Mouse (Mus musculus) cerebellum, adult (tissue): ENCODE data around the gene Apopt1.

Experiments used
- ATAC-seq: cut with Nextera tagmentation; 2 replicates; pipeline ENCODE4 v1.9.2; 2017; ENCODE audit warnings: mild to moderate bottlenecking, moderate library complexity, mixed read lengths; ENCODE audit not compliant: insufficient number of reproducible peaks, low FRiP score, low TSS enrichment

Apopt1 gene

DNA sequence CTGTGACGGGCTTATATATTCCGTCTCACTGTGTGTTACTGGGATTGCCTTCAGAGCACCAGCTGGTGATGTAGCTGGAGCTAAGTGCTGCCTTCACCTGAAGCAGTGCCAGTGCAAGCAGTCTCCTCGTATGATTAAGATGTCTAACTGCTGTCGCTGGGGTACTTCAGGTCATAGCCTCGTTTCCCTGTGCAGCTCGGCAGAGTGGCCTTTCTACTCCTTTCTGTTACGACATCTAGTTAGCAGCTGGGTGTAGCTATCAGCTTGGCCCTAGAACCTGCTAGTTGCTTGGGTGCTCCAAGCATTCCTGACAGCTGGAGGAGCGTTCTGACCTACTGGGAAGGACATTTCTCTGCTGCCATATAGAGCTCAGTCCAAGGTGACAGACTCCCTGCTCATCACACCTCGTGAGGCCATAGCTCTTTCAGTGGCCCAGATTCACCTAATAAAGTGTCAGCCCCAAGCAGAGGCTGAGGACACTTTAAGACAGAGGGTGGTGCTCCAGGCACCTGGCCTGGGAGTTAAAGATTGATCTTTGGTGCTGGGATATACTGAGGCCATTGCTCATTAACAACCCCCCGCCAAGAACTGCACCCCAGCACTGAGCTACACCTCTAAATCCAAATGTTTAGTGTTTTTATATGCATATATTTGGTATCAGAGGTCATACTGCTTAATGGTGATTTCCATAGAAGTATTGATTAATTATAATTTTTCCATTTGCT lies 87.6 kb downstream of the Apopt1 start:
- ATAC-seq: no peak

DNA sequence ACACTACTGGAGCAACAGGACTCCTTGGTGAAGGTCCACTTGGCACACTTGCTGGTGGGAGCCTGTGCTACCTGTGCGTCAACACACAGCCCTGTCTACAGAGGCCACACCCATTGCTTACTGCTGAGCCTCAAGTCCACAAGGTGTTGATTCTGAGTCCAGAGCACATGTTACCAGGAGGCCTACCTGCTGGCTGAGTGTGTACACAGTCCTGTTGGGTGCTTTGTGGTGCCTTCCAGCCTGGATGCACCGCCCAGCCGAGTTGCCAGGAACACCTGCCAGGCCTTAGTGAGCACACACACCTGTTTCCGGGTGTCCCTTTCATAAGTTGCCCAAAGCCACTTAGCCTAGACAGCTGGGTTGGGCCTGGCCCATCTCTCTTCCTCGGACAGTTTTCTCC lies 90.5 kb downstream of the Apopt1 start:
- ATAC-seq: no peak
